Mouse (Mus musculus) neural tube, embryonic 14.5 days (tissue): ENCODE measurements around the gene Wfdc15a. TPM values are rescaled to one million over a fixed set of nuclear protein-coding genes. Genes with fewer than 3 reads are reported as not detected.

ENCODE experiments used
- ATAC-seq: fragments of 200-750 bp; cut with Nextera tagmentation; 2 replicates; pipeline ENCODE4 v1.8.0; 2017; ENCODE audit warnings: low read depth, mild to moderate bottlenecking, moderate TSS enrichment, moderate library complexity
- H3K27ac ChIP-seq: fragments of 300-500 bp; sonication (generic); 2 replicates; pipeline ENCODE4 v1.5.1; 2014; ENCODE audit warnings: low read depth, mild to moderate bottlenecking, control low read depth, low read length, moderate library complexity, mixed read lengths
- H3K27me3 ChIP-seq: fragments of 300-500 bp; sonication (generic); 2 replicates; pipeline ENCODE4 v1.6.1; 2014; ENCODE audit warnings: low read length; ENCODE audit not compliant: control insufficient read depth, insufficient read depth
- H3K36me3 ChIP-seq: fragments of 300-500 bp; sonication (generic); 2 replicates; pipeline ENCODE4 v1.6.1; 2014; ENCODE audit warnings: low read length, mixed read lengths; ENCODE audit not compliant: control insufficient read depth, insufficient read depth
- H3K4me1 ChIP-seq: fragments of 300-500 bp; sonication (generic); 2 replicates; pipeline ENCODE4 v1.6.1; 2014; ENCODE audit warnings: low read length; ENCODE audit not compliant: control insufficient read depth, insufficient read depth
- H3K4me2 ChIP-seq: fragments of 300-500 bp; sonication (generic); 2 replicates; pipeline ENCODE4 v1.6.1; 2014; ENCODE audit warnings: mild to moderate bottlenecking, low read depth, low read length, control low read depth
- H3K4me3 ChIP-seq: fragments of 300-500 bp; sonication (generic); 2 replicates; pipeline ENCODE4 v1.5.1; 2014; ENCODE audit warnings: low read depth, low read length, control low read depth, mixed read lengths
- H3K9ac ChIP-seq: fragments of 300-500 bp; sonication (generic); replicated peaks from 2 replicates; pipeline ENCODE4 v1.6.1; 2014; ENCODE audit warnings: low read depth, mild to moderate bottlenecking, control low read depth, low read length, mixed read lengths
- H3K9me3 ChIP-seq: fragments of 300-500 bp; sonication (generic); 2 replicates; pipeline ENCODE4 v1.6.1; 2016; ENCODE audit warnings: low read length; ENCODE audit not compliant: control insufficient read depth
- WGBS: fragments of 180-500 bp; shearing (Covaris S2); extraction: QIAGEN DNeasy Blood & Tissue Kit; methylation state at CpG from one replicate; pipeline ENCODE4 v1.1.7; 2014; 5-methylcytosine and 5-hydroxymethylcytosine counted together
- polyA plus RNA-seq: library from polyadenylated mRNA; unstranded; fragments of >200 nt; fragmentation: Nextera tagmentation; extraction: Ambion mirVana; gene quantifications from 2 replicates; pipeline ENCODE4 v1.2.1, GENCODE M21; 2014

Gene Wfdc15a
- polyA plus RNA-seq, 1 experiment from 2014 or later: not detected

GRCm38 (mm10) chr2:164168571-164168946 lies 31.4 kb downstream of the Wfdc15a start:
- H3K9ac ChIP-seq: 0 out of 2 replicates have a peak overlapping the region, but pooled peaks have one; percentile 11
- 15% methylated on average over 37 of the region's 42 CpGs for WGBS

GRCm38 (mm10) chr2:164167752-164168570 lies 32.0 kb downstream of the Wfdc15a start:
- Histone ChIP-seq H3K4me2 (peak overlapping the region; percentile 53), H3K36me3 (no peaks in the 10 kb centered on the region), H3K27ac (no peak overlapping the region), H3K4me3 (peak overlapping the region; percentile 32), H3K4me1 (peaks cover 13% of the 10 kb centered on the region), H3K9me3 (no peaks in the 10 kb centered on the region), H3K9ac (peak overlapping the region; percentile 11; the same call in 1 of the 2 replicates), H3K27me3 (peaks cover 53% of the 10 kb centered on the region)
- WGBS: 10% methylated on average over 84 of the region's 90 CpGs
- peak; percentile 73 for ATAC-seq

More at GRCm38 (mm10) chr2:164168571-164168946, 31.4 kb downstream of the Wfdc15a start:
- peak overlapping the region; percentile 32 for H3K4me3 ChIP-seq
- peaks cover 53% of the 10 kb centered on the region for H3K27me3 ChIP-seq
- no peak overlapping the region for H3K27ac ChIP-seq
- H3K4me1 ChIP-seq: peaks cover 13% of the 10 kb centered on the region
- peak overlapping the region; percentile 53 for H3K4me2 ChIP-seq
- H3K36me3 ChIP-seq: no peaks in the 10 kb centered on the region
- H3K9me3 ChIP-seq: no peaks in the 10 kb centered on the region
- peak; percentile 65 for ATAC-seq

- H3K4me1 ChIP-seq: peaks cover 7% of the 10 kb centered on the region; the same call in 1 of the 2 replicates
- no peak overlapping the region for H3K27ac ChIP-seq
- no peaks in the 10 kb centered on the region for H3K36me3 ChIP-seq
- H3K9me3 ChIP-seq: no peaks in the 10 kb centered on the region
- WGBS: 88% methylated on average over 5 of the region's 5 CpGs
- H3K4me2 ChIP-seq: no peak overlapping the region
- H3K9ac ChIP-seq: no peak overlapping the region
- no peak overlapping the region for H3K4me3 ChIP-seq
- H3K27me3 ChIP-seq: peaks cover 37% of the 10 kb centered on the region
- ATAC-seq: no peak
These were observed 35.0 kb downstream of the Wfdc15a start for GRCm38 (mm10) chr2:164164941-164165340.

GRCm38 (mm10) chr2:164161515-164162055 lies 38.3 kb downstream of the Wfdc15a start:
- H3K4me3 ChIP-seq: no peak overlapping the region
- H3K9ac ChIP-seq: no peak overlapping the region
- H3K9me3 ChIP-seq: no peaks in the 10 kb centered on the region
- H3K36me3 ChIP-seq: no peaks in the 10 kb centered on the region
- no peak overlapping the region for H3K4me2 ChIP-seq
- ATAC-seq: no peak
- H3K4me1 ChIP-seq: no peaks in the 10 kb centered on the region
- H3K27ac ChIP-seq: no peak overlapping the region
- 88% methylated on average over 11 of the region's 11 CpGs for WGBS
- H3K27me3 ChIP-seq: peaks cover 3% of the 10 kb centered on the region

- WGBS: 94% methylated on average over 2 of the region's 2 CpGs
- Histone ChIP-seq H3K4me1 (no peaks in the 10 kb centered on the region), H3K27ac (no peak overlapping the region), H3K4me2 (no peak overlapping the region), H3K27me3 (no peaks in the 10 kb centered on the region), H3K4me3 (no peak overlapping the region), H3K9ac (no peak overlapping the region), H3K36me3 (0 out of 2 replicates have a peak, but pooled peaks cover 3% of the 10 kb centered on the region), H3K9me3 (no peaks in the 10 kb centered on the region)
- no peak for ATAC-seq
These were observed 41.1 kb downstream of the Wfdc15a start for GRCm38 (mm10) chr2:164158838-164159237.

DNA sequence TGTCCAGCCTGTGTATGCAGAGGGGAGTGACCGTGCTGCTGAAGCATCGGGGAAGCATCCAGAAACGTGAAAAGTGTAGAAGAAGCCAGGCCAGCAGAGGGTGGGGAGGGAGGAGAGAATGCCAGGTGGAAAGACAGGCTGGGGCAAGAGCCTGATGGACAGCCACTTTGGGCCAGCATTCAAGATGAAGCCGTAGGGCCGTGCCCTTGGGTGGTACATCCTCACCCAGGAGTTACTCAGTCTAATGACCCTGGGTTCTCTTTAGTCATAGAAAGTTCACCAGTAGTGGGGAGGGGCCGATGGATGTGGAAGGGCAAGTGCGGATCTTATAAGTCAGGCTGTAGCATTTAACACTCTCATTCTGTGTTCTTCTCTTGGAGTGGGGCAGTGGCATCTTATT lies 43.8 kb downstream of the Wfdc15a start:
- Histone ChIP-seq H3K27ac (no peak overlapping the region), H3K4me3 (no peak overlapping the region), H3K36me3 (peaks cover 26% of the 10 kb centered on the region; the same call in 1 of the 2 replicates), H3K27me3 (no peaks in the 10 kb centered on the region), H3K9me3 (no peaks in the 10 kb centered on the region), H3K9ac (no peak overlapping the region), H3K4me2 (no peak overlapping the region), H3K4me1 (no peaks in the 10 kb centered on the region)
- WGBS: 93% methylated on average over 7 of the region's 7 CpGs
- ATAC-seq: no peak

- no peak overlapping the region for H3K27ac ChIP-seq
- H3K36me3 ChIP-seq: peaks cover 26% of the 10 kb centered on the region; the same call in 1 of the 2 replicates
- no peak overlapping the region for H3K4me3 ChIP-seq
- H3K9ac ChIP-seq: no peak overlapping the region
- no peak overlapping the region for H3K4me2 ChIP-seq
- H3K27me3 ChIP-seq: no peaks in the 10 kb centered on the region
- ATAC-seq: no peak
- WGBS: 94% methylated on average over 10 of the region's 10 CpGs
- no peaks in the 10 kb centered on the region for H3K9me3 ChIP-seq
- H3K4me1 ChIP-seq: 0 out of 2 replicates have a peak, but pooled peaks cover 3% of the 10 kb centered on the region
These were observed 45.9 kb downstream of the Wfdc15a start for GRCm38 (mm10) chr2:164154007-164154406.

DNA sequence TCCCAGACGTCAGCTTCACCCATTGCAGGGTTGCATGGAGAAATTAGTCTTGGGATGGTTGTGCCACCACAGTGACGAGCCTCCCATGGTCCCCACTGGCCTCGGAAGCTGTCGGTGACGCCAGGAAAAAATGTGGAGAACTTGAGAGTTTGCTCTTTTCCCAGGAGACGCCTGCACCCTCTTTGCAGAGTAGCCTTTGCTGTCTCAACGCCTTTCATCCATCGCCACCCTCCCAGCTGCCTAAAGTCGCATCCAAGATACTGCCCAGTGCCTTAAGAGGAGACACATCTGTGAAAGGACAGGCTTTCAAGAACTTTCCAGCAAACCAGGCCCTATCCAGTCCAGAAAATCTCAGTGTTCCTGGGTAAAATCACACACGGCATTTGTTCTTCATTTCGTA lies 47.6 kb downstream of the Wfdc15a start:
- Histone ChIP-seq H3K4me3 (no peak overlapping the region), H3K27me3 (no peaks in the 10 kb centered on the region), H3K9me3 (no peaks in the 10 kb centered on the region), H3K9ac (no peak overlapping the region), H3K4me1 (0 out of 2 replicates have a peak, but pooled peaks cover 3% of the 10 kb centered on the region), H3K27ac (no peak overlapping the region), H3K4me2 (no peak overlapping the region), H3K36me3 (peaks cover 26% of the 10 kb centered on the region; the same call in 1 of the 2 replicates)
- ATAC-seq: no peak
- 95% methylated on average over 11 of the region's 11 CpGs for WGBS
